Mouse (Mus musculus) spleen, adult 2 months (tissue): Measurements from ENCODE around the gene Gm20388. TPM values are rescaled to one million over a fixed set of nuclear protein-coding genes. Genes with fewer than 3 reads are reported as not detected.
A peak's percentile ranks its signal among the peaks of the same experiment; 100 is the strongest.
"Not testable (repeated sequence)": the region's sequence is repeated elsewhere in the genome, so short reads cannot be mapped to it uniquely, and the experiment has no call there.

ENCODE experiments used
- DNase-seq, 2 experiments: peaks; one replicate each; pipeline versions ENCODE4 v3.0.0 to v3.0.0-alpha.2; 2012 to 2021; ENCODE audit warnings: low spot score in 2 of 2, low read depth in 1 of 2
- H3K27ac ChIP-seq: fragments of 200-500 bp; 2 replicates; pipeline ENCODE4 v1.5.1; 2012; ENCODE audit warnings: low read length, inconsistent platforms; ENCODE audit not compliant: insufficient read depth
- H3K27me3 ChIP-seq: fragments of 200-500 bp; 2 replicates; pipeline ENCODE4 v1.6.1; 2012; ENCODE audit warnings: mild to moderate bottlenecking, moderate library complexity, low read length, inconsistent platforms; ENCODE audit not compliant: control insufficient read depth, insufficient read depth
- H3K36me3 ChIP-seq: fragments of 200-500 bp; 2 replicates; pipeline ENCODE4 v1.6.1; 2012; ENCODE audit warnings: mild to moderate bottlenecking, low read length, inconsistent platforms; ENCODE audit not compliant: control insufficient read depth, insufficient read depth
- H3K4me1 ChIP-seq: fragments of 200-500 bp; 2 replicates; pipeline ENCODE4 v1.6.1; 2011; ENCODE audit warnings: inconsistent platforms; ENCODE audit not compliant: control insufficient read depth, insufficient read depth, insufficient read length
- H3K4me3 ChIP-seq: fragments of 200-500 bp; 2 replicates; pipeline ENCODE4 v1.5.1; 2011; ENCODE audit warnings: mild to moderate bottlenecking, inconsistent platforms; ENCODE audit not compliant: insufficient read depth, insufficient read length; ENCODE audit errors: extremely low read depth
- CTCF ChIP-seq: fragments of 200-500 bp; IDR thresholded peaks from 2 replicates; pipeline ENCODE4 v1.5.1; 2011; ENCODE audit warnings: mild to moderate bottlenecking, inconsistent platforms; ENCODE audit not compliant: insufficient read depth, insufficient read length, insufficient replicate concordance; ENCODE audit errors: extremely low read depth
- POLR2A ChIP-seq: fragments of 200-500 bp; IDR thresholded peaks from 2 replicates; pipeline ENCODE4 v1.6.1; 2011; ENCODE audit warnings: low read depth, low read length, inconsistent platforms
- WGBS: fragments of 180-500 bp; shearing (Covaris S2); methylation state at CpG from one replicate; pipeline ENCODE4 v1.1.7; 2018; 5-methylcytosine and 5-hydroxymethylcytosine counted together
- polyA plus RNA-seq: library from polyadenylated mRNA; depleted of rRNA; stranded (reverse); fragments of >200 nt; gene quantifications from 2 replicates; pipeline ENCODE4 v1.2.3, GENCODE M21; 2012

Gene Gm20388
- polyA plus RNA-seq, 1 experiment = 26.1 TPM

DNA sequence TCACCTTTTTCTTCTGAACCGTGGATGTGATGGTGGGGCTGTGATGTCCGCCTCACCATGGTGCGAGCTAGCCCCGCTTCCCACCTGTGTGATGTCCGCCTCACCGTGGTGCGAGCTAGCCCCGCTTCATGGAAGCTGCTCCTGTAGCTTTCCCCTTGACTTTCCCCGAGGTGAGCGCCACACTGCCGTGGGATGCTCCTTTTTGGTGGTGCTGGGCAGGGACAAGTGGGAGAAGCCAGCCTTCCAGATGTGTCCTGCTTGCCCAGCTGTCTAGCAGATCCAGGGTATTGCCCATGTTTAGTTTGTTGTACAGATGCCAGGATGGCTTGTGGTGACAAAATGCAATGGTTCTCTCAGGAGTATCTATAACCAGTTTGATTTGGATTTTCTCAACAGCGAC lies 1752.5 kb downstream of the Gm20388 start:
- Histone ChIP-seq H3K27ac (no peak overlapping the region), H3K4me1 (no peaks in the 10 kb centered on the region), H3K4me3 (no peak overlapping the region), H3K36me3 (no peaks in the 10 kb centered on the region), H3K27me3 (peaks cover under 1% of the 10 kb centered on the region; the same call in 1 of the 2 replicates)
- no peak for DNase-seq
- 93% methylated on average over 12 of the region's 12 CpGs for WGBS
- no peak for TF ChIP-seq POLR2A
- TF ChIP-seq CTCF = no peak

DNA sequence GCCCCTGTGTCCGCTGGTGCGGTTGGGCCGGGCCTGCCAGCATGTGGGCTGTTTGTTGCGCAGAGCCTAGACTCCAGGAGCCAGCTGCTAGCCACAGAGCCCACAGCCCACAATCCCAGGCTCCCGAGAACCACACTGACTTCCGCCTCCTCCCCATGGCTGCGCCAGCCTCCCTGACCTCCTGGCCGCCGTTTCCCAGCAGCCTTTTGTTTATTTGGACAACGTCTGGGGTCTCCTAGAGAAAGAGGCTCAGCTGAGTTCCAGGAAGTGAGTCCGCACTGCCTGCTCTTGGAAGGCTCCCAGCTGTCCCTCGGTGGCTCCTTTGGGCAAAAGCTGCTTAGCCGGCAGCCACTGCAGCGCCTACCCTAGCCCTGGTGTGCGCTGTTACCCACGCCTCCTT lies 1754.7 kb downstream of the Gm20388 start:
- H3K36me3 ChIP-seq = no peaks in the 10 kb centered on the region
- H3K27ac ChIP-seq = peak overlapping the region; percentile 44
- no peak overlapping the region for H3K4me3 ChIP-seq
- H3K4me1 ChIP-seq = no peaks in the 10 kb centered on the region
- DNase-seq = no peak
- no peak for TF ChIP-seq CTCF
- WGBS = 8% methylated on average over 16 of the region's 16 CpGs
- peaks cover 2% of the 10 kb centered on the region; the same call in 1 of the 2 replicates for H3K27me3 ChIP-seq

DNA sequence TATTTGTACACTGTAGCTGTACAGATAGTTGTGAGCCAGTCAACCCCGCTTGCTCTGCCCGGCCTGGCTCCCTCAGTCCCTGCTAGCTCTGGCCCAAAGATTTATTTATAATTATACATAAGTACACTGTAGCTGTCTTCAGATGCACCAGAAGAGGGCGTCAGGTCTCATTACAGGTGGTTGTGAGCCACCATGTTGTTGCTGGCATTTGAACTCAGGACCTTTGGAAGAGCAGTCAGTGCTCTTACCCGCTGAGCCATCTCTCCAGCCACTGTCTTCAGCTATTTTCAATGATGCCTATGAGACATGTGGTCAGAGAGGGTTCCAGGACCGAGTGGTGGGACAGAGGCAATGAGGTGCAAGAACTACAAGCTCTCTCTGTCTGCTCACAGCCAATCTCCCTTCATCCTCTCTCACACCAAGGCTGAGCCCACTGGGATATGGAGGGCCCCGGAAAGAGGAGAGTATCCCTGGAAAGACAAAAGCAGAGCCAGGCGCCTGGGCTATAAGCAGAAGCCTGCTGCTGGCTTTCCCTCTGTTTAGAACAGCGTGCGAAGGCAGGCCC lies 1757.4 kb downstream of the Gm20388 start:
- H3K27ac ChIP-seq, H3K4me3 ChIP-seq, H3K36me3 ChIP-seq, H3K27me3 ChIP-seq, H3K4me1 ChIP-seq, DNase-seq: not testable (repeated sequence)
- WGBS = 69% methylated on average over 9 of the region's 9 CpGs

DNA sequence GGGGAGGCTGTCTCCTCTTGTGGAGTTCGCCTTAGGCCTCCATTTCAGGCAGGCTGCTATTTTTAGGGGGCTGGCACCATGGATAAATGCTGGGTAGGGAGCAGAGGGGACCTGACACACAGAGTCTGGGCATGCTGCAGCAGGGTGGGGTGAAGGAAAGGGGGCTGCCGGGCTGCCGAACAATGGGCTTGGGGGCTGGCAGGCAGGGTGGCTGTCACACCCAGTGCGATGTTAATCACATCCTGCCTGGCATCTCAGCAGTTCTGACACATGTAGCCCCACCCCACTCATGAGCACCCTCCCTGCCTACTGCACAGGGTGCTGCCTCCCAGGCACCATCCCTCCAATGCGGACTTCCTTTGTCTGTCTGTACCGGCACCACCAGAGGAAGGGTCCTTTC lies 1757.9 kb downstream of the Gm20388 start:
- H3K27ac ChIP-seq = no peak overlapping the region
- no peak overlapping the region for H3K4me3 ChIP-seq
- WGBS = 11% methylated on average over 6 of the region's 6 CpGs
- H3K4me1 ChIP-seq = no peaks in the 10 kb centered on the region
- DNase-seq = no peak
- H3K27me3 ChIP-seq = peaks cover 2% of the 10 kb centered on the region; the same call in 1 of the 2 replicates
- no peak for TF ChIP-seq CTCF
- no peak for TF ChIP-seq POLR2A
- H3K36me3 ChIP-seq = no peaks in the 10 kb centered on the region

DNA sequence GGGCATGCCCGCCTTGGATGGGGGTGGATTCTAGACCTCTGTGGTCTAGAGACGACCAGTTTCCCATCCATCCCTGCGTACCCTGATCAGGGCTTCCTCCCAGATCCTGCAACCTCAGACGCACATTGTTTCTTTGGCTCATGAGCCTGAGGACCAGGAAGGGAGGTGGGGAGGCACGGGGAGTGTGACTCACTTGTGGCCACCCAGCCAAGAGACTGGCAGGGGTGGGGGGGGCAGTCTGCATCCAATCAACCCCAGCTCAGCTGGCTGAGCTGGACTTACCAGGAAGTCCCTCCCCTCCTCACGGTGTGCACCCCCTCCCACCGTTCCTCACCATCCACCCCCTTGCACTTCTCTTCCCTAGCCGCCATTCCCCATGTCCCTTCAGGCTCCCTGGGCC lies 1758.6 kb downstream of the Gm20388 start:
- Histone ChIP-seq H3K36me3 (no peaks in the 10 kb centered on the region), H3K4me1 (no peaks in the 10 kb centered on the region), H3K27me3 (peaks cover 2% of the 10 kb centered on the region; the same call in 1 of the 2 replicates), H3K4me3 (no peak overlapping the region), H3K27ac (no peak overlapping the region)
- 7% methylated on average over 7 of the region's 8 CpGs for WGBS
- TF ChIP-seq POLR2A (no peak), CTCF (no peak)
- DNase-seq = no peak

DNA sequence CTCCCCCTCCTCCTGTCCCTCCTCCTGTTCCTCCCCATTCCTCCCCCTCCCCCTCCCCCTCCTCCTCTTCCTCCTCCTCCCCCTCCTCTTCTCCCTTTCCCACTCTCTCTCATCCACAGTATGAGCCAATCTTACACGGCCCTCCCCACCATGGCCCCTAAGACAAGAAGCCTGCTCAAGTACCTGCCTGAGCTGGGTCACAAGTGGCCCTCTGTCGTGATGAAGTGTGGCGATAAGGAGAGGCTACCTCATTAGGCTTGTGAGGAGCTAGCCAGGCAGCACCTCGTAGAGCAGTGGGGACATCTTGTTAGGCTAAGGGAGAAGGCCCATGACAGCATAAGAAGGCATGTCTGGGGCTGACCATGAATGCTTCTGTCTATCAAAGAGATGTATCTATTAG lies 1762.5 kb downstream of the Gm20388 start:
- TF ChIP-seq POLR2A (no peak), CTCF (no peak)
- no peaks in the 10 kb centered on the region for H3K4me1 ChIP-seq
- DNase-seq = no peak

DNA sequence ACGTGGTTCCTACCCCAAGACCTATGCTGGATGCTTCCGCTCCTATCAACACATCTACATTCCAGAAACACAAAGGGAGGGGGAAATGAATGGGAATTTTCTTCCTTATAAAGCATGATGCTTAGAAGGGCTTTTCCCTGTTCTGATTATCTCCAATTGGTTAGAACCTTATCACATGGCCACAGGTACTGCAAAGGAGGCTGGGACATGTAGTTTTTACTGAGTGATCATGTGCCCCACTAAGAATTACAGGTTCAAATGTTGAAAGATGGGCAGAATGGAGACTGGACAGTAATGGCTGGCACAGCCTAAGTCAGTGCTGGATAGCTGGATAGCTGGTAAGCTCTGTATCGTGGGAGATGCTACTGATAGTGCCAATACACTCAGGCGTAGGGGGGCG lies 1763.3 kb downstream of the Gm20388 start:
- 74% methylated on average over 5 of the region's 5 CpGs for WGBS
- TF ChIP-seq CTCF (no peak), POLR2A (no peak)
- Histone ChIP-seq H3K4me1 (no peaks in the 10 kb centered on the region), H3K36me3 (no peaks in the 10 kb centered on the region), H3K27me3 (no peaks in the 10 kb centered on the region), H3K27ac (0 out of 2 replicates have a peak overlapping the region, but pooled peaks have one; percentile 16), H3K4me3 (no peak overlapping the region)
- no peak for DNase-seq

More for the DNA sequence above, 1762.5 kb downstream of the Gm20388 start:
- Histone ChIP-seq H3K36me3 (no peaks in the 10 kb centered on the region), H3K4me3 (no peak overlapping the region), H3K27ac (no peak overlapping the region), H3K27me3 (peaks cover 1% of the 10 kb centered on the region; the same call in 1 of the 2 replicates)
- 56% methylated on average over 4 of the region's 4 CpGs for WGBS

DNA sequence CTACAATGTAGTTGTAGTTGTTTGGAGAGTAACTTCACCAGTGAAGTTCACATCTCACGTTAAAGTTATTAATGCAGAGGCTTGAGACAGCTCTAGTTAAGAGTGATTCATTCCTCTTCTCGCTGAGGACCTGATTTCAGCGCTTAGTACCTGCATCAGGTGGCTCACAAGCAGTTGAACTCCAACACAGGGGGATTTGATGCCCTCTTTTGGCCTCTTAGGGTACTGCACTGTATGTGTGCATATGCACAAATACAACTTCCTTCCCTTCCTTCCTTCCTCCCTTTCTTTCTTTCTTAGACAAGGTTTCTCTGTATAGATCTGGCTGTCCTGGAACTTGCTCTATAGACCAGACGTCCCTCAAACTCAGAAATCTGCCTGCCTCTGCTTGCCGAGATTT lies 1763.9 kb downstream of the Gm20388 start:
- Histone ChIP-seq H3K36me3 (no peaks in the 10 kb centered on the region), H3K4me3 (no peak overlapping the region), H3K27ac (no peak overlapping the region), H3K4me1 (no peaks in the 10 kb centered on the region), H3K27me3 (no peaks in the 10 kb centered on the region)
- TF ChIP-seq POLR2A (no peak), CTCF (no peak)
- DNase-seq = no peak
- 66% methylated on average over 5 of the region's 5 CpGs for WGBS
